Mouse (Mus musculus): ENCODE results near the gene Gpn2. TPM values are rescaled to one million over a fixed set of nuclear protein-coding genes. Genes with fewer than 3 reads are reported as not detected.

The Gpn2 gene
- polyA plus RNA-seq, 1 experiment = 11.2 TPM

DNA sequence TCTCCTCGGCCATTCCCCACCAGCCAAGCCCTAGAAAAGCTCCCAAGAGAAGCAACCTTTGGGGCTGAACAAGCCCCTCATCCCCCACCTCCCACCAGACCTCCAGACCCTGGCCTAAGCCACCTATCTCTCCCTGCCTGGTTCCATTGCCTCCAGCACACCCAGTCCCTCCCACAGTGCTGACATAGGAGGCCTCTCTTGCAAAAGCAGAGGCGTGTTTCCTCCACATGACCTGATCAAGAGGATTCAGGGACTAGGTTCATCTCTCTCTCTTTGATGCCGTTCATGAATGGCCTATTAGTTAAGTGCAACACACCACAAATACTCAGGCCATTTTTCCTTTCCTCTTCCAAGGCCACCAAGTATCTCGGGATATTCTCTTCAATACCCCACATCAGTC is 24.3 kb upstream of the Gpn2 start:
- Histone ChIP-seq H3K4me1 (ENCODE audit: control insufficient read depth, insufficient read depth, low read length) (peaks cover 8% of the 10 kb centered on the region), H3K27ac (ENCODE audit: insufficient read depth, low read depth, low read length) (no peak overlapping the region), H3K4me3 (ENCODE audit: insufficient read depth, low read length) (no peak overlapping the region)
- no peak for TF ChIP-seq POLR2A (IDR thresholded peaks at IDR 0.05; ENCODE audit: borderline replicate concordance, low read depth, low read length)
- TF ChIP-seq CTCF (IDR thresholded peaks at IDR 0.05; ENCODE audit: low read depth, low read length) = no peak

DNA sequence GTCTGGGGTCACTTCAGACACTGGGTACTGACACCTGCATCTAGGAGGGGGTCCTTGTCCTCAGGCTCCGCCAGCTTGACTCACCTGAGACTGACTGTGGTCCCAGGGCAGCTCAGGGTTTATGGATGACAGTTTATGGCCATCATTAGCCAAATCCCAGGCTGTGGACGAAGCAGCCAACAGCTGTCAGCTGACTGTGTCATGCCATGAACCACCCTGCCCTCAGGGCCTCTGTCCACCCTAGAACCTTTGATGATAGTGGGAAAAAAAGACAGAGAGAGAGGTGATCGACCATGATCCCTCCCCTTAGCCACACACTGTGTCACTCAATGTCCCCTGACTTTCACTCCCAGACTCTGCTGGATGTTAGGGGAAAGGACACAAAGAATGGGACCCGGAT is 22.5 kb upstream of the Gpn2 start:
- Histone ChIP-seq H3K27ac (ENCODE audit: insufficient read depth, low read depth, low read length) (no peak overlapping the region), H3K4me3 (ENCODE audit: insufficient read depth, low read length) (no peak overlapping the region), H3K4me1 (ENCODE audit: control insufficient read depth, insufficient read depth, low read length) (peaks cover 8% of the 10 kb centered on the region)
- no peak for TF ChIP-seq POLR2A (IDR thresholded peaks at IDR 0.05; ENCODE audit: borderline replicate concordance, low read depth, low read length)
- no peak for TF ChIP-seq CTCF (IDR thresholded peaks at IDR 0.05; ENCODE audit: low read depth, low read length)

DNA sequence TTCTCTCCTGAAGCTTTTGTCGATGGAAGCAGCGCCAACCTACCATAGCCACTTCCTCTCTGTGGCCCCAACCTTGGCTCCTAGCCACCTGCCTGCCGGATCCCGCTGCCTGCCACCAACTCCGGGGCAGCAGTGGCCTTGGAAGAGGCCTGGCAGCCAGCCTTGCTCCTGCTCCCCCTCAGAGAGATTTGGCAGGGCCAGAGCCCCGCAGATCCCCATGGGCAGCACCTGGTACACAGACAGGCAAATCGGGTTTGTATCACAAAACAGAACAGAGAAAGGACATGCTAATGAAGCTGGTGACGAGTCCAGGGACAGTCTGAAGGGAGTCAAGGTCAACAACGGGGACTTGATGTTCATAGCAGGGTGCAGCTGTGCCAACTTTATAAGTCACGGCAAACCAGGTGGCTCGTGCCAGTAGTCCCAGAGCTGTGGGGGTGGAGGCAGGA is 21.0 kb upstream of the Gpn2 start:
- no peak for TF ChIP-seq CTCF (IDR thresholded peaks at IDR 0.05; ENCODE audit: low read depth, low read length)
- TF ChIP-seq POLR2A (IDR thresholded peaks at IDR 0.05; ENCODE audit: borderline replicate concordance, low read depth, low read length) = no peak
- peaks cover 8% of the 10 kb centered on the region for H3K4me1 ChIP-seq (ENCODE audit: control insufficient read depth, insufficient read depth, low read length)
- no peak overlapping the region for H3K4me3 ChIP-seq (ENCODE audit: insufficient read depth, low read length)
- no peak overlapping the region for H3K27ac ChIP-seq (ENCODE audit: insufficient read depth, low read depth, low read length)

DNA sequence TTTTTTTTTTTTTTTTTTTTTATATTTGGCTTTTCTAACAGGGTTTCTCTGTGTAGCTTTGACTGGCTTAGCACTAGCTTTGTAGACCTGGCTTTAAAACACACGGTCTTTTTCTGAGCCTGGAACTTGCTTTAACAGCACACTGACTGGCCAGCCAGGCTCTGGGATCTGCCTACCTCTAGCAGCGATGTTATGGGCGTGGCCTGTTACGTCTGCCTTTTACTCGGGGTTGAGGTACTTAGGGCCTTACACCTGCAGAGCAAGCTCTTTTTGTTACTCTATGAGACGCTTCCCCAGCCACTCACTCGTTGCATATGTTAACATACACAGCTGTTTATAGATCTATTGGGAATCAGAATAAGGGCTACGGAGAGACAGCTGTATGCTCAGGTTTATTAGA is 16.9 kb upstream of the Gpn2 start:
- H3K27ac ChIP-seq (ENCODE audit: insufficient read depth, low read depth, low read length) = no peak overlapping the region
- H3K4me1 ChIP-seq (ENCODE audit: control insufficient read depth, insufficient read depth, low read length) = peaks cover 14% of the 10 kb centered on the region
- no peak overlapping the region for H3K4me3 ChIP-seq (ENCODE audit: insufficient read depth, low read length)
- TF ChIP-seq CTCF (IDR thresholded peaks at IDR 0.05; ENCODE audit: low read depth, low read length) (no peak), POLR2A (IDR thresholded peaks at IDR 0.05; ENCODE audit: borderline replicate concordance, low read depth, low read length) (no peak)

DNA sequence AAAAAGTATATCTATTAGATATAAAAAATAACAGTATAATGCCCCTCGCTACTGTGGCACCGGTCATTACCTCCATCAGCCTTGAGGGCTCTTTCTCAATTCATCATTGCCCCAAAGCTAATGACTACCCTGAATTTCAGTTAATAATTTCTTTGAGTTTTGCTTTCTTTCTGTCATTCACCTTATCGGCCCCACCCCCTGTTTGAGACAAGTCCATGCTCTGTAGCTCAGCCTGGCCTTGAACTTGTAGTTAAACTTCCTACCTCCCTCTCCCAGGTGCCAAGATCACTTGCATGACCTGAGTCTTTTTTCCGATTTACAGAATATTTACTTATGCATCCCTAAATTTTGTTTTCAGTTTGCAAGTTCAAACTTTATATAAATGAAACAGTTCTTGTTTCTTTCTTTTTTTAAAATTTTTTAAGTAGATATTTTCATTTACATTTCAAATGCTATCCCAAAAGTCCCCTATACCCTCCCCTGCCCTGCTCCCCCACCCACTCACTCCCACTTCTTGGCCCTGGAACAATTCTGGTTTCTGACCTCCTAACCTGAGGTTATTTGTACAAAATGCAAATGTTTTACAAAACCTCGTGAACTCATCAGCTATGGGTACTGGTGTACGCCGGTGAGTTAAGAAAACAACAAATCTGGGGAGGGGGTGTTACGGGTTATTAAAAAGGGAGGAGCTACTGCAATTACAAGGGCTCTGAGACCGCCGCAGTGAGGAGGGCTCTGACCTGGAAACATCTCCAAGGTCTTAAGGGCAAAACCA is 14.7 kb upstream of the Gpn2 start:
- Histone ChIP-seq H3K27ac (ENCODE audit: insufficient read depth, low read depth, low read length) (no peak overlapping the region), H3K4me3 (ENCODE audit: insufficient read depth, low read length) (no peak overlapping the region), H3K4me1 (ENCODE audit: control insufficient read depth, insufficient read depth, low read length) (peaks cover 6% of the 10 kb centered on the region; the same call in 1 of the 2 replicates)
- no peak for TF ChIP-seq POLR2A (IDR thresholded peaks at IDR 0.05; ENCODE audit: borderline replicate concordance, low read depth, low read length)
- TF ChIP-seq CTCF (IDR thresholded peaks at IDR 0.05; ENCODE audit: low read depth, low read length) = no peak

DNA sequence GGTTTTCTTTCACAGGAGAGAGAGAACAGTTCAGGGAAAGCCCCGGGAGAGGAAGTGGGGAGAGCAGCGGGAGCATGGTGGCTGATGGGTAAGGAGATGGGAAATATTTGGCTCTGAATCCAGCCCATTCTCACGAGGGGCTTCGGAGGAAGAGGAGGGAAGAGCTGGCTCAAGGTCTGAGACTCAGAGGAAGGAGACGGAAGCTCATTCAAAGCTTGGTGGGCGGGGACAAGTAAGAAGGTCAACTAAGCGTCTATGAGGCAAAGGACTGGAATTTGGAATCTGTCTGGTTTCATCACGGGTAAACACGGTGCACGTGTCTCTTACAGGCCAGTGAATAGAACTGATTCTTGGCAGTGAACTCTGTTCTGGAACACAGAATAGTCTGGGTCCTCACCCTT is 14.1 kb upstream of the Gpn2 start:
- no peak overlapping the region for H3K4me3 ChIP-seq (ENCODE audit: insufficient read depth, low read length)
- TF ChIP-seq POLR2A (IDR thresholded peaks at IDR 0.05; ENCODE audit: borderline replicate concordance, low read depth, low read length) (no peak), CTCF (IDR thresholded peaks at IDR 0.05; ENCODE audit: low read depth, low read length) (no peak)
- H3K27ac ChIP-seq (ENCODE audit: insufficient read depth, low read depth, low read length) = no peak overlapping the region
- peaks cover 6% of the 10 kb centered on the region; the same call in 1 of the 2 replicates for H3K4me1 ChIP-seq (ENCODE audit: control insufficient read depth, insufficient read depth, low read length)

DNA sequence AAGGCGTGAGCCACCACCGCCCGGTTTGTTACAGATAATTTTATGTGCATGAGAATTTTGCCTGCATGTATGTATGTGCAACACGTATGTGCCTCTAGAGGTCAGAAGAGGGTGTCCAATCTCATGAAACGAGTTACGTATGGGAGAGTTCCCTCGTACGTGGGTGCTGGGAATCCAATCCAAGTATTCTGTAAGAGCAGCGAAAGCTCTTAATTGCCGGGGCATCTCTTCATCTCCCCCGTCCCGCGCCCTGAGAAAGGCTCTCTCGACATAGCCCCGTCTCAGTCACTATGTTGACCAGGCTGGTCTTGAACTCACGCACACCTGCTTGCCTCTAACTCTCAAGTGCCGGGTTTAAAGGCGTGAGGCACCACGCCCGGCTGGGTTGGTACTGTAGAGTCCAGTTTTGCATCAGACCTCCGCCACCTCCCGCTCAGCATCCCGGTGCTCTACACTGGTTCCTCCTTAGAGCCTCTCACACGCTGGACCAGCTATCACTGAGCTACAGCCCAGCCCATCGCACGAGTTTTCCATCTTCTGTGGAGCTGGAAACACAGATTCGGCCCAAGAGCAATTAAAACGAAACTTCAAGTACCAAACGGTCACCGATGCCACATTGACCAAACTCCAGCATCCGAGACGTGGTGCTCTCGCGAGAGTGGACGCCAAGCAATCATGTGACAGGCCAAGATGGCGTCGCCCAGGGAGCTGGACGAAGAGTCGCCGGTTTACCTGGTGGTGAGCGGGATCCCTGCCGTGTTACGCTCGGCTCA is 9.9 kb upstream of the Gpn2 start, which contains the start of gene Gpatch3:
Gpatch3 (plus strand) TSS at position 676 of the 773 bp plus-strand sequence.
- H3K4me3 ChIP-seq (ENCODE audit: insufficient read depth, low read length) = peak within 1 kb of the TSS; percentile 81
- TF ChIP-seq CTCF (IDR thresholded peaks at IDR 0.05; ENCODE audit: low read depth, low read length) = no peak
- peaks cover 12% of the 10 kb centered on the region for H3K4me1 ChIP-seq (ENCODE audit: control insufficient read depth, insufficient read depth, low read length)
- H3K27ac ChIP-seq (ENCODE audit: insufficient read depth, low read depth, low read length) = peak within 1 kb of the TSS; percentile 52

DNA sequence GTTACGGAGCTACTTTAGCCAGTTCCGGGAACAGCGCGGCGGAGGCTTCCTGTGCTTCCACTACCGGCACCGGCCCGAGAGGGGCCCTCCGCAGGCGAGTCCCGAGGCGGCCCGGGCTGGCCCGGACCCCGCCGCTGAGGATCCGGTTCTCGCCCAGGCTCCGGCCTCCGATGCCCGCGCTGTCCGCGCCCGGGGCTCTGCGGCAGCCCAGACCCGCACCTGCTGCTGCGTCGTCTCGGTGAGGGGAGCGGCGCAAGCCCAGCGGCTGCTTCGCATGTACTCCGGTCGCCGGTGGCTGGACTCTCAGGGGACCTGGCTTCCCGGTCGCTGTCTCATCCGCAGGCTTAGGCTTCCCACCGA is 9.3 kb upstream of the Gpn2 start:
- Histone ChIP-seq H3K4me1 (ENCODE audit: control insufficient read depth, insufficient read depth, low read length) (peaks cover 11% of the 10 kb centered on the region), H3K4me3 (ENCODE audit: insufficient read depth, low read length) (peak overlapping the region; percentile 81)
- TF ChIP-seq CTCF (IDR thresholded peaks at IDR 0.05; ENCODE audit: low read depth, low read length) (no peak), POLR2A (IDR thresholded peaks at IDR 0.05; ENCODE audit: borderline replicate concordance, low read depth, low read length) (no peak)

DNA sequence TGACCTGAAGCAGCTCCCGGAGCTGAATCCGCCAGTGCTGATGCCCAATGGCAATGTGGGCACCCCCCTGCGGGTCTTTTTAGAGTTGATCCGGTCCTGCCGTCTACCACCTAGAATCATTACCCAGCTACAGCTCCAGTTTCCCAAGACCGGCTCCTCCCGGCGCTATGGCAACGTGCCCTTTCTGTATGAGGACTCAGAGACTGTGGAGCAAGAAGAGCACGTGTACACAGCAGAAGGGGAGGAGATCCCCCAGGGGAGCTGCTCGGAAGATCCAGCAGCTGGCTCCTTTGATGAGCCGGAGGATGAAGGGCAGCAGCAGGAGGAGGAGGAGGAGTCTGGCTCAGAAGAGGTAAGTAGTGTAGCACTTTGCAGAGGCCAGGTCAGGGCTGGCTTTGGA is 6.2 kb upstream of the Gpn2 start:
- no peak overlapping the region for H3K4me3 ChIP-seq (ENCODE audit: insufficient read depth, low read length)
- H3K27ac ChIP-seq (ENCODE audit: insufficient read depth, low read depth, low read length) = no peak overlapping the region
- TF ChIP-seq CTCF (IDR thresholded peaks at IDR 0.05; ENCODE audit: low read depth, low read length) (no peak), POLR2A (IDR thresholded peaks at IDR 0.05; ENCODE audit: borderline replicate concordance, low read depth, low read length) (no peak)
- peaks cover 7% of the 10 kb centered on the region for H3K4me1 ChIP-seq (ENCODE audit: control insufficient read depth, insufficient read depth, low read length)

More for the DNA sequence above, 9.3 kb upstream of the Gpn2 start:
- peak overlapping the region; percentile 52 for H3K27ac ChIP-seq (ENCODE audit: insufficient read depth, low read depth, low read length)

DNA sequence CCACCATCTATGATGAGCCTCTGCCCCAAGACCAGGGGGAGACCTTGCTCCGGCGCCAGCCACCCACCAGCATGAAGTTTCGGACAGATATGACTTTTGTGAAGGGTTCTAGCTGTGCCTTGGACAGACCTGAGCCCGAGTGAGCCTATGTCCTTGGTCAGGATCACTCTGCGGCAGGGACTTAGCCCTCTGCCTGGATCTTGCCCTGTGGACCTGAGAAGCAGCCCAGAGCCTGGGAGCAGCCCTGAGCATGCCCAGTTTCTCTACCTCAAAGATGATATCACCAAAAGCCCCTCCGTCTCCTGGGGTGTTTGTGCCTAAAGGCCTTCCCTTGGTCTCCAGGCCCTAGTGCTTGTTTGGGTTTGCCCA is 488 bp upstream of the Gpn2 start:
- Histone ChIP-seq H3K4me1 (ENCODE audit: control insufficient read depth, insufficient read depth, low read length) (peaks cover 26% of the 10 kb centered on the region), H3K27ac (ENCODE audit: insufficient read depth, low read depth, low read length) (peak overlapping the region; percentile 32), H3K4me3 (ENCODE audit: insufficient read depth, low read length) (peak overlapping the region; percentile 86)
- no peak for TF ChIP-seq CTCF (IDR thresholded peaks at IDR 0.05; ENCODE audit: low read depth, low read length)
- no peak for TF ChIP-seq POLR2A (IDR thresholded peaks at IDR 0.05; ENCODE audit: borderline replicate concordance, low read depth, low read length)

All from bone marrow macrophage, adult 2 months (primary cell).